Mouse (Mus musculus): ENCODE measurements around the gene Scube1. TPM values are rescaled to one million over a fixed set of nuclear protein-coding genes. Genes with fewer than 3 reads are reported as not detected.

Gene Scube1
- total and polyA plus RNA-seq, 2 experiments from 2014 or later: 4.7 to 14.9 TPM

- Histone ChIP-seq H3K27me3 (ENCODE audit: insufficient read depth, low read length) (no peaks in the 10 kb centered on the region), H3K36me3 (ENCODE audit: insufficient read depth, low read length) (no peaks in the 10 kb centered on the region), H3K4me2 (ENCODE audit: low read depth, low read length, poor library complexity, severe bottlenecking) (no peak overlapping the region), H3K9ac (replicated peaks; ENCODE audit: low read length, poor library complexity, severe bottlenecking) (no peak overlapping the region), H3K27ac (ENCODE audit: low read depth, low read length) (no peak overlapping the region), H3K4me1 (ENCODE audit: insufficient read depth, low read length) (no peaks in the 10 kb centered on the region), H3K9me3 (ENCODE audit: low read length) (no peaks in the 10 kb centered on the region), H3K4me3 (ENCODE audit: low read depth, low read length) (no peak overlapping the region)
- ATAC-seq (ENCODE audit: low FRiP score) (no peak), DNase-seq (ENCODE audit: low spot score) (no peak)
- WGBS: 67% methylated on average over 3 of the region's 3 CpGs
- no peak for TF ChIP-seq CTCF (IDR thresholded peaks at IDR 0.05)
Measured at GRCm38 (mm10) chr15:83673621-83674020, 51.2 kb downstream of the Scube1 start.

GRCm38 (mm10) chr15:83667501-83667900 is 57.3 kb downstream of the Scube1 start:
- TF ChIP-seq CTCF (IDR thresholded peaks at IDR 0.05): no peak
- Histone ChIP-seq H3K36me3 (ENCODE audit: insufficient read depth, low read length) (no peaks in the 10 kb centered on the region), H3K4me3 (ENCODE audit: low read depth, low read length) (no peak overlapping the region), H3K9me3 (ENCODE audit: low read length) (no peaks in the 10 kb centered on the region), H3K9ac (replicated peaks; ENCODE audit: low read length, poor library complexity, severe bottlenecking) (no peak overlapping the region), H3K27ac (ENCODE audit: low read depth, low read length) (no peak overlapping the region), H3K4me2 (ENCODE audit: low read depth, low read length, poor library complexity, severe bottlenecking) (no peak overlapping the region), H3K4me1 (ENCODE audit: insufficient read depth, low read length) (no peaks in the 10 kb centered on the region), H3K27me3 (ENCODE audit: insufficient read depth, low read length) (no peaks in the 10 kb centered on the region)
- ATAC-seq (ENCODE audit: low FRiP score): no peak
- WGBS: 44% methylated on average over 6 of the region's 6 CpGs
- DNase-seq (ENCODE audit: low spot score): no peak

GRCm38 (mm10) chr15:83666418-83666817 is 58.4 kb downstream of the Scube1 start:
- H3K4me3 ChIP-seq (ENCODE audit: low read depth, low read length): no peak overlapping the region
- ATAC-seq (ENCODE audit: low FRiP score): no peak
- H3K9me3 ChIP-seq (ENCODE audit: low read length): no peaks in the 10 kb centered on the region
- no peak overlapping the region for H3K4me2 ChIP-seq (ENCODE audit: low read depth, low read length, poor library complexity, severe bottlenecking)
- no peak for DNase-seq (ENCODE audit: low spot score)
- H3K27ac ChIP-seq (ENCODE audit: low read depth, low read length): no peak overlapping the region
- no peaks in the 10 kb centered on the region for H3K36me3 ChIP-seq (ENCODE audit: insufficient read depth, low read length)
- H3K9ac ChIP-seq (replicated peaks; ENCODE audit: low read length, poor library complexity, severe bottlenecking): no peak overlapping the region
- H3K27me3 ChIP-seq (ENCODE audit: insufficient read depth, low read length): no peaks in the 10 kb centered on the region
- H3K4me1 ChIP-seq (ENCODE audit: insufficient read depth, low read length): no peaks in the 10 kb centered on the region
- no peak for TF ChIP-seq CTCF (IDR thresholded peaks at IDR 0.05)
- whole genome bisulfite sequencing: 93% methylated on average over 10 of the region's 10 CpGs

DNA sequence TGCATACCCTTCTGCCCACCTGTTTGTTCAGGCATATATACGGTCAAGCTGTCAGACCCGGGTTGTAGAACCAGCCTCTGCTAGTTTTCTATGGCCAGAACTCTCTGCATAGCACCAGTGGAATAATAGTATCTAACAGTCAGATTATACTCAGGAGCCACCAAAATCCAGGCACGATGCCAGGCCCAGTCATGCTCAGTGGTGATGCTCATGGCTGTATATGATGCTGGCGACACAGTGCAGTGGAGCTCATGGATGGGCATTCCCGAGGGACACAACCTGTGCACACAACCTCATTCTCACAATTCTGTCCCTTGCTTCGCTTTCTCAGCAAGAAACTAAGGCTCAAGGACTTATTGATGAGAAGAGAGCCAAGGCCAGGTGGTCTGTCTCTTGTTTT is 58.8 kb downstream of the Scube1 start:
- peak; percentile 35 for DNase-seq (ENCODE audit: low spot score)
- H3K4me1 ChIP-seq (ENCODE audit: insufficient read depth, low read length): no peaks in the 10 kb centered on the region
- H3K36me3 ChIP-seq (ENCODE audit: insufficient read depth, low read length): no peaks in the 10 kb centered on the region
- no peak overlapping the region for H3K27ac ChIP-seq (ENCODE audit: low read depth, low read length)
- H3K4me3 ChIP-seq (ENCODE audit: low read depth, low read length): no peak overlapping the region
- H3K27me3 ChIP-seq (ENCODE audit: insufficient read depth, low read length): no peaks in the 10 kb centered on the region
- no peak for TF ChIP-seq CTCF (IDR thresholded peaks at IDR 0.05)
- no peak for ATAC-seq (ENCODE audit: low FRiP score)
- 85% methylated on average over 6 of the region's 6 CpGs for WGBS
- H3K4me2 ChIP-seq (ENCODE audit: low read depth, low read length, poor library complexity, severe bottlenecking): no peak overlapping the region
- no peaks in the 10 kb centered on the region for H3K9me3 ChIP-seq (ENCODE audit: low read length)
- no peak overlapping the region for H3K9ac ChIP-seq (replicated peaks; ENCODE audit: low read length, poor library complexity, severe bottlenecking)

GRCm38 (mm10) chr15:83664722-83665121 is 60.1 kb downstream of the Scube1 start:
- 61% methylated on average over 5 of the region's 5 CpGs for WGBS
- Histone ChIP-seq H3K36me3 (ENCODE audit: insufficient read depth, low read length) (no peaks in the 10 kb centered on the region), H3K4me3 (ENCODE audit: low read depth, low read length) (no peak overlapping the region), H3K27me3 (ENCODE audit: insufficient read depth, low read length) (no peaks in the 10 kb centered on the region), H3K9me3 (ENCODE audit: low read length) (no peaks in the 10 kb centered on the region), H3K4me2 (ENCODE audit: low read depth, low read length, poor library complexity, severe bottlenecking) (no peak overlapping the region), H3K27ac (ENCODE audit: low read depth, low read length) (no peak overlapping the region), H3K4me1 (ENCODE audit: insufficient read depth, low read length) (no peaks in the 10 kb centered on the region), H3K9ac (replicated peaks; ENCODE audit: low read length, poor library complexity, severe bottlenecking) (no peak overlapping the region)
- TF ChIP-seq CTCF (IDR thresholded peaks at IDR 0.05): peak; percentile 83
- DNase-seq (ENCODE audit: low spot score) (peak; percentile 76), ATAC-seq (ENCODE audit: low FRiP score) (no peak)

- Histone ChIP-seq H3K9ac (replicated peaks; ENCODE audit: low read length, poor library complexity, severe bottlenecking) (no peak overlapping the region), H3K9me3 (ENCODE audit: low read length) (no peaks in the 10 kb centered on the region), H3K4me2 (ENCODE audit: low read depth, low read length, poor library complexity, severe bottlenecking) (no peak overlapping the region), H3K27me3 (ENCODE audit: insufficient read depth, low read length) (no peaks in the 10 kb centered on the region), H3K27ac (ENCODE audit: low read depth, low read length) (no peak overlapping the region), H3K4me1 (ENCODE audit: insufficient read depth, low read length) (no peaks in the 10 kb centered on the region), H3K4me3 (ENCODE audit: low read depth, low read length) (no peak overlapping the region), H3K36me3 (ENCODE audit: insufficient read depth, low read length) (no peaks in the 10 kb centered on the region)
- 33% methylated on average over 4 of the region's 4 CpGs for WGBS
- no peak for ATAC-seq (ENCODE audit: low FRiP score)
- no peak for DNase-seq (ENCODE audit: low spot score)
- TF ChIP-seq CTCF (IDR thresholded peaks at IDR 0.05): no peak
Measured at GRCm38 (mm10) chr15:83663066-83663465, 61.8 kb downstream of the Scube1 start.

All from midbrain, postnatal 0 days (tissue).